Mouse (Mus musculus) forebrain, embryonic 16.5 days (tissue): ENCODE results near the gene Pias1. TPM values are rescaled to one million over a fixed set of nuclear protein-coding genes. Genes with fewer than 3 reads are reported as not detected.

Source experiments
- ATAC-seq: fragments of 200-750 bp; cut with Nextera tagmentation; 2 replicates; pipeline ENCODE4 v1.8.0; 2017; ENCODE audit warnings: mild to moderate bottlenecking, moderate library complexity
- H3K27ac ChIP-seq: fragments of 300-500 bp; sonication (generic); 2 replicates; pipeline ENCODE4 v1.5.1; 2014; ENCODE audit warnings: low read length, control low read depth
- H3K27me3 ChIP-seq: fragments of 300-500 bp; sonication (generic); replicated peaks from 2 replicates; pipeline ENCODE4 v1.6.1; 2014; ENCODE audit warnings: low read length; ENCODE audit not compliant: control insufficient read depth, insufficient read depth
- H3K36me3 ChIP-seq: fragments of 300-500 bp; sonication (generic); 2 replicates; pipeline ENCODE4 v1.6.1; 2014; ENCODE audit not compliant: control insufficient read depth, insufficient read depth
- H3K4me1 ChIP-seq: fragments of 300-500 bp; sonication (generic); replicated peaks from 2 replicates; pipeline ENCODE4 v1.6.1; 2014; ENCODE audit warnings: low read length; ENCODE audit not compliant: control insufficient read depth, insufficient read depth
- H3K4me2 ChIP-seq: fragments of 300-500 bp; sonication (generic); 2 replicates; pipeline ENCODE4 v1.6.1; 2014; ENCODE audit warnings: mild to moderate bottlenecking, low read length, control low read depth
- H3K4me3 ChIP-seq: fragments of 300-500 bp; sonication (generic); replicated peaks from 2 replicates; pipeline ENCODE4 v1.5.1; 2014; ENCODE audit warnings: mild to moderate bottlenecking, low read length, control low read depth
- H3K9ac ChIP-seq: fragments of 300-500 bp; sonication (generic); replicated peaks from 2 replicates; pipeline ENCODE4 v1.6.1; 2014; ENCODE audit warnings: low read depth, low read length, control low read depth
- H3K9me3 ChIP-seq: fragments of 300-500 bp; sonication (generic); 2 replicates; pipeline ENCODE4 v1.6.1; 2016; ENCODE audit warnings: low read length; ENCODE audit not compliant: control insufficient read depth
- WGBS: fragments of 180-500 bp; shearing (Covaris S2); extraction: QIAGEN DNeasy Blood & Tissue Kit; methylation state at CpG from one replicate; pipeline ENCODE4 v1.1.7; 2014; 5-methylcytosine and 5-hydroxymethylcytosine counted together
- polyA plus RNA-seq: library from polyadenylated mRNA; unstranded; fragments of >200 nt; fragmentation: Nextera tagmentation; extraction: Ambion mirVana; gene quantifications from 2 replicates; pipeline ENCODE4 v1.2.1, GENCODE M21; 2015

Gene Pias1
- polyA plus RNA-seq, 1 experiment from 2014 or later = 64.0 TPM

DNA sequence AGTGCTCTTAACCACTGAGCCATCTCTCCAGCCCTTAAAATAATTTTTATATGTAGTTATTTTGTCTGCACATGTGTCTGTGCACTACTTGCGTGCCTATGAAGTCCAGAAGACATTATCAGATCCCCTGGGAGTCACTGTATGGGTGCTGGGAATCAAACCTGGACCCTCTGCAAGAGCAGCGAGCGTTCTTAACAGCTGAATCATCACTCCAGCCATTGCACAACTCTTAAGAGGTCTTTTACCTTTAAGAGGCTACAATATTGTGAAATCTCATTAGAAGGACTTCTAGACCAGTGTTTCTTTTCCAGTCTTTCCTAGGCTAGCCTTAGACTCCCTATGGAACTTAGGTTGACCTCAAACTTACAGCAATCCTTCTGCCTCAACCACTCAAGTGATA lies 21.7 kb downstream of the Pias1 start:
- Histone ChIP-seq H3K27me3 (no peaks in the 10 kb centered on the region), H3K4me2 (no peak overlapping the region), H3K4me1 (peaks cover 8% of the 10 kb centered on the region), H3K36me3 (no peaks in the 10 kb centered on the region), H3K4me3 (no peak overlapping the region), H3K9me3 (no peaks in the 10 kb centered on the region), H3K27ac (no peak overlapping the region), H3K9ac (no peak overlapping the region)
- WGBS = 99% methylated on average over 3 of the region's 3 CpGs
- ATAC-seq = no peak

DNA sequence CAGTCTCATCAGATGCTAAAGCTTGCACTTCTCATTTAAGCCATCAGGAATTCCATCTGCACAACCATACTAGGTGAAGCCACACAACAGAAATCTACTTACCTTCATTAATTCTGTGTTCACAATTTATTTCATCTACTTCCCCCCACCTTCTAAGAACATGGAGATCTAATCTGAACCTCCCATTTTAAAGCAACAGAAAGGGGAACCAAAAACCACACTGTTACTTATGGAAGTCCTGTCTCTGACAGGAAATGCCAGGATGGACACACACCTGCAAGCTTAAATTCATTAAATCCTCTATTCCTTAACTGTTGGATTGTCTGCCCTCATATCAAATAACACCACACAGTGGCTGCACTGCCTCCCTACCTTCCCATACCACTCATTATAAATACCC lies 35.0 kb downstream of the Pias1 start:
- Histone ChIP-seq H3K9ac (no peak overlapping the region), H3K4me2 (no peak overlapping the region), H3K4me3 (no peak overlapping the region), H3K9me3 (no peaks in the 10 kb centered on the region), H3K4me1 (no peaks in the 10 kb centered on the region), H3K27me3 (no peaks in the 10 kb centered on the region), H3K27ac (no peak overlapping the region), H3K36me3 (peaks cover 5% of the 10 kb centered on the region; the same call in 1 of the 2 replicates)
- ATAC-seq = no peak

DNA sequence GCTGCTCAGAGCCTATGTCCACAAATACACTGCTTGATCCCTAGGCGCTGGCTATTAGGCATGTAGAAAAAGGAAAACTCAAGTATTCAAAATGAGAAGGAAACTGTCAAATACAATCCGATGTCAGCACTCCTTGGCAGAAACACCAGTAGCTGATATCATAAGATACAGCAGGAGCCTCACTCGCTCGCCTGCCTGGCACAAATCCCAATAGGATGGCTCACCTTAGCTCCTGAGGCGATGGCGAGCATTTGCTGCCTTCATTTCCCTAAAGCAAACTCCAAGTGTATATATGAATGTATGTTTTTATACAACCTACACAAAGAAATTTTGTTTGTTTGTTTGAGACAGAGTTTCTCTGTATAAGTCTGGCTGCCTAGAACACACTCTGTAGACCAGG lies 42.4 kb downstream of the Pias1 start:
- H3K4me2 ChIP-seq = no peak overlapping the region
- no peaks in the 10 kb centered on the region for H3K27me3 ChIP-seq
- no peak overlapping the region for H3K9ac ChIP-seq
- no peak for ATAC-seq
- no peaks in the 10 kb centered on the region for H3K4me1 ChIP-seq
- H3K27ac ChIP-seq = no peak overlapping the region
- H3K4me3 ChIP-seq = no peak overlapping the region
- H3K36me3 ChIP-seq = no peaks in the 10 kb centered on the region
- H3K9me3 ChIP-seq = no peaks in the 10 kb centered on the region
- WGBS = 91% methylated on average over 6 of the region's 6 CpGs

DNA sequence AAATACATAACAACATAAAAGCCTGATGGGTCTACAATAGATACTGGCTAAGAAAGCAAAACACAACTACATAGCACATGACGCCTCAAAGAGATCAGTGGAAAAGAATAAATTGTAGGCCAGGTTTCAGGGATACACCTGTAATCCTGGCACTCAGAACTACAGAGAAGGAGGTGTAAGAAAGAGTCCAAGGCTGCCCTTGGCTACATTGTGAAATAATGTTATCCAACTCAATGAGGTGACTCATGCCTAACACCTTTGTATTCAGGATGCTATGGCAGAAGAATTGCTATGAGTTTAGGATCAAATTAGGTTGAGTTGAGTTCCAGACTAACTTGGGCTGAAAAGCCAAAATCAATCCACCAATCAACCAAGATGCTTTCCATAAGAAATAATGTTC lies 43.7 kb downstream of the Pias1 start:
- Histone ChIP-seq H3K27me3 (no peaks in the 10 kb centered on the region), H3K4me1 (no peaks in the 10 kb centered on the region), H3K4me2 (no peak overlapping the region), H3K9ac (no peak overlapping the region), H3K9me3 (no peaks in the 10 kb centered on the region), H3K27ac (no peak overlapping the region), H3K36me3 (no peaks in the 10 kb centered on the region), H3K4me3 (no peak overlapping the region)
- WGBS = 100% methylated on average over 1 of the region's 1 CpGs
- no peak for ATAC-seq

DNA sequence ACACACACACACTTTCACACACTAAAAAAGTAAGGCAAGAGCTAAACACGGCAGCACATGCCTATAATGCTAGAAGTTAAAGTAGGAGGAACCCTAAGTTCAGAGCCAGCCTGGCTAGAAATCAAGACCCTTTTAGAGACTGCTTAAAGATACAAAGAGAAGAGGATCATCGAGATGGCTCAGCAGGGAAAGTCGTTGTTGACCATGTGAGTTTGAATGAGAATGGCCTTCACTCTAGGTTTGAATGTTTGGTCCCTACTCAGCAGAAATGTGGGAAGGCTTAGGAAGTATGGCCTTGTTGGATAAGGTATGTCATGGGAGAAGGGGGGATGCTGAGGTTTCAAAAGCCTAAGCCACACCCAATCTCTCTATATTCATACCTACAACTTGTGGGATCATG lies 46.8 kb downstream of the Pias1 start:
- H3K4me2 ChIP-seq = no peak overlapping the region
- no peak overlapping the region for H3K4me3 ChIP-seq
- H3K9me3 ChIP-seq = no peaks in the 10 kb centered on the region
- H3K27ac ChIP-seq = no peak overlapping the region
- WGBS = 82% methylated on average over 3 of the region's 3 CpGs
- no peak for ATAC-seq
- H3K36me3 ChIP-seq = no peaks in the 10 kb centered on the region
- H3K4me1 ChIP-seq = no peaks in the 10 kb centered on the region
- H3K9ac ChIP-seq = no peak overlapping the region
- H3K27me3 ChIP-seq = no peaks in the 10 kb centered on the region

DNA sequence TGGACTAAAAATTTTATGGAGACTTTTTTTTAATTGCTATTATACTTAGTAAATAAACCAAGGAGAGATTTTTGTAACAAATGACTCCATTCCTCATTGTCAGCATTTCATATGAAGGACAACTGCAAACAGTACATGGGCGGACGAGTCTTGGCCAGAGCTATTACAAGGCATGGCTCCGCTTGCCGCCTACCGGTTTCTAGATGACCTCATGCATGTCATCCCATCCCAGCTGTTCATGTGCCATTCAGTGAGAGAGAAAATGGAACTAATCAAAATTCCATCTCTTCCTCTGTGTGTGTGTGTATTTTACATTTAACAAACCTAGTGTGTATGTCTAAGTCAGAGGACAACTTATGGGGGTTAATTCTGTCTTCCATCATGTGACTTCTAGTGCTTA lies 51.9 kb downstream of the Pias1 start:
- no peaks in the 10 kb centered on the region for H3K36me3 ChIP-seq
- no peak overlapping the region for H3K4me2 ChIP-seq
- H3K27ac ChIP-seq = no peak overlapping the region
- no peak for ATAC-seq
- H3K4me1 ChIP-seq = no peaks in the 10 kb centered on the region
- H3K4me3 ChIP-seq = no peak overlapping the region
- H3K27me3 ChIP-seq = no peaks in the 10 kb centered on the region
- H3K9ac ChIP-seq = no peak overlapping the region
- WGBS = 83% methylated on average over 5 of the region's 5 CpGs
- H3K9me3 ChIP-seq = no peaks in the 10 kb centered on the region

DNA sequence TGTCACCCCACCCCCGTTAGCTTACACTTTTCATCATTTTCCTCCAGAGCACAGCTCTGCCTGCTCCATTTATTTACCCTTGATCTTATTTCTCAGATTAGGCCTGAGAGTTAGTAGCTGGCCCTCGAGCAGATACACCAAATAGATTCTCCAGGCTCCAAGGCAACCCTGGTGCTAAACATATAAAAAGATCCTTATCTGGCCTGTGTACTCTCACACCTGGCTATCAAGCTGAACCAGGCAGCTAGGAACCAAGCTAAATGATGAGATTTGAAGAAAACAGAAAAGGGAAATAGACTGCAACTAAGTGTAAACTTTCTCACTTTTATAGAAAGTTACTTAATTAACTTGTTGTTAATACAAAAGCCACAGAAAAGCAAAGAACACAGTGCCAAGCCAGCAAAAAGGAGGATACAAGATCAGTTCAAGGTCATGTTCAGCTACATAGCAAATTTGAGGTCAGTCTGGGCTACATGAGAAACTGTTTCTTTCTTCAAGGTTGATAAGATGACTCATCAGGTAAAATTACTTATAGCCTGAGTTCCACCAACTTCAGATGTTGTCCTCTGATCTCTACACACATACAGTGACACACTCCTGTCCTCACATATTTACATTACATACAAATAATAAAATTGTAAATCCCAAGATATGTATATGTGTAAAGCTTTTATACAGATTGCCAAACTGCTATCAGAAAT lies 52.9 kb downstream of the Pias1 start:
- Histone ChIP-seq H3K4me1 (0 out of 2 replicates have a peak, but pooled peaks cover 2% of the 10 kb centered on the region), H3K27me3 (no peaks in the 10 kb centered on the region), H3K27ac (no peak overlapping the region), H3K36me3 (no peaks in the 10 kb centered on the region), H3K9ac (no peak overlapping the region), H3K9me3 (no peaks in the 10 kb centered on the region), H3K4me3 (no peak overlapping the region), H3K4me2 (no peak overlapping the region)
- 84% methylated on average over 2 of the region's 2 CpGs for WGBS
- no peak for ATAC-seq

DNA sequence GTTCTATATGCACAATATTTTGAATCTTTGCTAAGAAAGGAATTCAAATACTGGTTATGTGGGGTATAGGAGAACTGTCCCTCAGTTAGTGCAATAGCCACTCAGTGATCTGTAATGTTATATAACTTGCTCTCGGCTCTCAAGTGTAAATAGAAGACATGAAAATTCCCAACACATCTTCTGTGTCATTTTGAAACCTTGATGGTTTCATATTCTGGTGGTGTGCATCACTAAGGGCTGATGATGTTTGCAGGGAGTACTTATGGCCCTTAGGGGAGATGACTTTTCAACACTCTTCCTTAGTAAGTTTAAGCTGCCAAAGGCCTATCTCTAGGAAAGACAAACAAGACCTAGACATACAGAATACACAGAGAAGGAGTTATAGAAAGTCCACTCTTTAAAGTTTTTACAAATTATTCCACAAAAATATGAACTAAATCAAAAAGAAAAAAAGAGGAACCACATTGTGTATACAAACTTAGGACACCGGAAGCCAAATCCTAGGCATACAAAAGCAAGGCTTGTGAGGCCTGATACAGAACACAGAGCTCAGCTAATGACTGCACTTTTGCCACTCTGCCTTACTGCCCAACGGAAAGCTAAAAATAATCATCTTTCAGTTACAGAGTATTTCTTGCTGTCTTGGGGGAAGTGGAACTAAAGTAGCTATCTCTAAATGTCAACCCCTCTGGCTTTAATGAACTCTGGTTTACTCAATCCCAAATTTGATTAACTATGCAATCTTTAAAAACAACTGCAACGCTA lies 55.0 kb downstream of the Pias1 start:
- ATAC-seq = no peak
- 85% methylated on average over 4 of the region's 4 CpGs for WGBS
- Histone ChIP-seq H3K4me3 (no peak overlapping the region), H3K9me3 (no peaks in the 10 kb centered on the region), H3K27me3 (no peaks in the 10 kb centered on the region), H3K27ac (no peak overlapping the region), H3K9ac (no peak overlapping the region), H3K36me3 (no peaks in the 10 kb centered on the region), H3K4me2 (no peak overlapping the region), H3K4me1 (0 out of 2 replicates have a peak, but pooled peaks cover 2% of the 10 kb centered on the region)

DNA sequence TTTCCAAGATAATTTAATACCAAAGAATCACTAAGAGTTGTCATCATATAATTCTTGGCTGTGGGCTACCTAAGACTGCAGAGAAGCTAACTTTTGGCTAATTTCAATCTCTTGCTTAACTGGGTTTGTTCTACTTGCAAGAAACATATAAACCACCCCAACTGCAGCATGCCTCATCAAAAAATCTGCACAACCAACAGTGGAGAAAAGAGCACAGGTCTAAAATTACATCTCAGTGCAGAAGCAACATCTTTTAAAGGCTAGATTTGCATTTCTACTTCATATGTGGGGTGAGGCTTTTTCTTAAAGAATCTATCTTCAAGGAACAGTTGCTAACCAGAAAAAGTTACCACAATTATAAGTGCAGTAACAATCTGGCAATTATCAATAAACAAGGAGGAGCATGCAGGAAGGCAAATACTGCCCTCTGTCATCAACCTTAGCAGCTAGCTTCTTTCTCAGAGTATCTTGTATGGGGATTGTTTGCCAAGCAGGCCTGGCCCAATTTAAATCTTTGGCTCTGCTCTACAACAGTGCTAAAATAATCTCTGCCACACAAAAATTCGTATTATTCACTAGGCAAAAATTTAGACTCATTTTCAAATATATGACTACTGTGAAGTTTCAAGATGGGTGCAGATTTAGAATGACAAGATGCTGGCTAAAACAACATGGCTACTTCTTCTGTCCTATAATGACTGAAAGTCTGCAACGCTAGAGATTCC lies 62.7 kb downstream of the Pias1 start:
- H3K27ac ChIP-seq = no peak overlapping the region
- H3K4me2 ChIP-seq = no peak overlapping the region
- ATAC-seq = no peak
- no peak overlapping the region for H3K4me3 ChIP-seq
- no peaks in the 10 kb centered on the region for H3K9me3 ChIP-seq
- H3K36me3 ChIP-seq = no peaks in the 10 kb centered on the region
- 0 out of 2 replicates have a peak, but pooled peaks cover 2% of the 10 kb centered on the region for H3K4me1 ChIP-seq
- 87% methylated on average over 2 of the region's 2 CpGs for WGBS
- H3K9ac ChIP-seq = no peak overlapping the region
- H3K27me3 ChIP-seq = no peaks in the 10 kb centered on the region
